Mouse (Mus musculus): ENCODE data around the gene Ush2a.

- TF ChIP-seq CTCF (IDR thresholded peaks at IDR 0.05; ENCODE audit: insufficient read depth, low read depth, low read length): no peak
- TF ChIP-seq POLR2A (IDR thresholded peaks at IDR 0.05; ENCODE audit: insufficient read depth, low read depth, low read length): no peak
These were observed 466.8 kb downstream of the Ush2a start for GRCm38 (mm10) chr1:188728625-188729024.

All from olfactory bulb, adult 2 months (tissue).